Comparison of ENCODE assay signal across 13 mouse cellular contexts in genomic region chr12:112330557-112330956, GRCm38 (mm10).
DNase-seq lines count a peak whose midpoint lies in the region; ATAC-seq and TF ChIP-seq lines count a peak whose summit lies in the region.
"Had no signal": no experiment of that assay in that cellular context is flagged by ENCODE, and none has a peak within 500 bp of the region (broad histone marks: within the 10 kb centered on the region; RNA-seq: fewer than 3 reads in every experiment).

No protein-coding gene starts in this region.

- no peaks in the 10 kb centered on the region for H3K9me3 ChIP-seq in forebrain, embryonic 10.5 days
- no peaks in the 10 kb centered on the region for H3K9me3 ChIP-seq in forebrain, embryonic 14.5 days (replicated peaks; ENCODE audit: control insufficient read depth, low read length)
- H3K9me3 ChIP-seq in hindbrain, embryonic 15.5 days = no peaks in the 10 kb centered on the region
- no peaks in the 10 kb centered on the region for H3K9me3 ChIP-seq in midbrain, embryonic 16.5 days (replicated peaks; ENCODE audit: control insufficient read depth, low read length, poor library complexity, severe bottlenecking)
- H3K9me3 ChIP-seq: kidney, embryonic 15.5 days; liver, embryonic 12.5 days had no signal

- peaks cover 89% of the 10 kb centered on the region for H3K4me1 ChIP-seq in forebrain, embryonic 10.5 days
- peaks cover 60% of the 10 kb centered on the region for H3K4me1 ChIP-seq in forebrain, embryonic 14.5 days (ENCODE audit: control insufficient read depth, insufficient read depth, low read length)
- peaks cover 56% of the 10 kb centered on the region for H3K4me1 ChIP-seq in hindbrain, embryonic 15.5 days (replicated peaks)
- peaks cover 57% of the 10 kb centered on the region for H3K4me1 ChIP-seq in midbrain, embryonic 16.5 days (ENCODE audit: control insufficient read depth, insufficient read depth, low read length)

- H3K27ac ChIP-seq in forebrain, embryonic 10.5 days = peak overlapping the region; percentile 84
- H3K27ac ChIP-seq in forebrain, embryonic 14.5 days (ENCODE audit: low read depth, low read length) = peak overlapping the region; percentile 94
- peak overlapping the region; percentile 83 for H3K27ac ChIP-seq in hindbrain, embryonic 15.5 days (replicated peaks)
- H3K27ac ChIP-seq in midbrain, embryonic 16.5 days (ENCODE audit: low read length) = peak overlapping the region; percentile 95
- H3K27ac ChIP-seq in layer of hippocampus, adult 2 months = no peak overlapping the region; the same call in 1 of the 2 replicates
- H3K27ac ChIP-seq: kidney, embryonic 15.5 days; liver, embryonic 12.5 days; stomach, postnatal 0 days had no signal

- H3K36me3 ChIP-seq in forebrain, embryonic 10.5 days (replicated peaks) = no peaks in the 10 kb centered on the region
- H3K36me3 ChIP-seq in forebrain, embryonic 14.5 days (ENCODE audit: control insufficient read depth, insufficient read depth, low read length) = no peaks in the 10 kb centered on the region
- no peaks in the 10 kb centered on the region for H3K36me3 ChIP-seq in hindbrain, embryonic 15.5 days
- H3K36me3 ChIP-seq in midbrain, embryonic 16.5 days (ENCODE audit: control insufficient read depth, insufficient read depth, low read length) = no peaks in the 10 kb centered on the region
- H3K36me3 ChIP-seq: kidney, embryonic 15.5 days; liver, embryonic 12.5 days had no signal

- intact Hi-C loops in heart, postnatal 14 days (cut with DNase I) = loop anchor here (5.0 kb wide), 2 partner anchors 148 to 183 kb away; partner anchors contain the start of gene Kif26a

- no peak for TF ChIP-seq CTCF in layer of hippocampus, adult 2 months (conservative IDR thresholded peaks at IDR 0.05)

- H3K4me3 ChIP-seq in forebrain, embryonic 10.5 days = no peak overlapping the region
- H3K4me3 ChIP-seq in forebrain, embryonic 14.5 days (ENCODE audit: low read depth, low read length) = no peak overlapping the region
- H3K4me3 ChIP-seq in hindbrain, embryonic 15.5 days = no peak overlapping the region
- H3K4me3 ChIP-seq in midbrain, embryonic 16.5 days (ENCODE audit: low read depth, low read length) = no peak overlapping the region
- no peak overlapping the region for H3K4me3 ChIP-seq in layer of hippocampus, adult 2 months
- H3K4me3 ChIP-seq: kidney, embryonic 15.5 days; liver, embryonic 12.5 days had no signal

- peaks cover 33% of the 10 kb centered on the region for H3K27me3 ChIP-seq in forebrain, embryonic 10.5 days (ENCODE audit: poor library complexity, severe bottlenecking)
- H3K27me3 ChIP-seq in forebrain, embryonic 14.5 days (replicated peaks; ENCODE audit: control insufficient read depth, insufficient read depth, low read length) = no peaks in the 10 kb centered on the region
- H3K27me3 ChIP-seq in hindbrain, embryonic 15.5 days = no peaks in the 10 kb centered on the region
- H3K27me3 ChIP-seq in midbrain, embryonic 16.5 days (ENCODE audit: control insufficient read depth, insufficient read depth, low read depth, low read length) = no peaks in the 10 kb centered on the region

- WGBS in forebrain, embryonic 10.5 days = 59% methylated on average over 5 of the region's 5 CpGs
- 64% methylated on average over 5 of the region's 5 CpGs for WGBS in forebrain, embryonic 14.5 days
- 46% methylated on average over 5 of the region's 5 CpGs for WGBS in hindbrain, embryonic 15.5 days
- WGBS in midbrain, embryonic 16.5 days = 49% methylated on average over 5 of the region's 5 CpGs

- H3K4me2 ChIP-seq in forebrain, embryonic 14.5 days (ENCODE audit: low read length) = no peak overlapping the region
- no peak overlapping the region for H3K4me2 ChIP-seq in hindbrain, embryonic 15.5 days
- no peak overlapping the region for H3K4me2 ChIP-seq in midbrain, embryonic 16.5 days (ENCODE audit: low read length)
- H3K4me2 ChIP-seq: kidney, embryonic 15.5 days; liver, embryonic 12.5 days had no signal

- DNase-seq in forebrain, embryonic 10.5 days (ENCODE audit: extremely low spot score, low spot score) = no peak
- no peak for DNase-seq in forebrain, embryonic 14.5 days (ENCODE audit: low spot score)
- no peak for DNase-seq in heart, postnatal 14 days
- DNase-seq in frontal cortex, postnatal 36 days (ENCODE audit: low spot score in 2 of 2) = no peak
- no peak for DNase-seq in layer of hippocampus, adult 2 months (ENCODE audit: low spot score in 2 of 2)
- DNase-seq: right cerebral cortex, postnatal 14 days; thymus, postnatal 25 days had no signal

- H3K9ac ChIP-seq in forebrain, embryonic 14.5 days (ENCODE audit: low read length) = peak overlapping the region; percentile 29
- H3K9ac ChIP-seq in hindbrain, embryonic 15.5 days = no peak overlapping the region
- H3K9ac ChIP-seq in midbrain, embryonic 16.5 days (ENCODE audit: low read depth, low read length) = peak overlapping the region; percentile 43
- H3K9ac ChIP-seq: kidney, embryonic 15.5 days; liver, embryonic 12.5 days; lung, embryonic 14.5 days had no signal

- ATAC-seq in forebrain, embryonic 14.5 days = no peak
- no peak for ATAC-seq in hindbrain, embryonic 15.5 days (ENCODE audit: low FRiP score, low read depth)
- ATAC-seq in midbrain, embryonic 16.5 days = no peak
- ATAC-seq: liver, embryonic 12.5 days had no signal
